Comparison of ENCODE assay signal across 23 mouse cellular contexts in genomic region chr16:96064649-96065048, GRCm38 (mm10).
"Had no signal": no experiment of that assay in that cellular context is flagged by ENCODE, and none has a peak within 500 bp of the region (broad histone marks: within the 10 kb centered on the region; RNA-seq: fewer than 3 reads in every experiment).

No protein-coding gene starts in this region.

- DNase-seq: gastrocnemius, adult 2 months; gastrocnemius, postnatal 10 days; gastrocnemius, postnatal 25 days; heart, adult 18-20 months; heart, postnatal 10 days; heart, postnatal 4 days; kidney, adult 11 months; kidney, adult 2 months; kidney, adult 9 months; kidney, postnatal 14 days; kidney, postnatal 36 days; layer of hippocampus, adult 9-11 months; layer of hippocampus, postnatal 36 days; liver had no signal

- H3K27ac ChIP-seq: gastrocnemius, adult 2 months; heart, embryonic 10.5 days; hindbrain, embryonic 10.5 days; hindbrain, embryonic 12.5 days; hindbrain, embryonic 14.5 days; kidney, embryonic 15.5 days; kidney, postnatal 0 days; limb, embryonic 10.5 days; limb, embryonic 12.5 days had no signal

- H3K4me3 ChIP-seq: gastrocnemius, adult 2 months; heart, embryonic 10.5 days; heart, embryonic 12.5 days; hindbrain, embryonic 10.5 days; hindbrain, embryonic 12.5 days; kidney, embryonic 15.5 days; limb, embryonic 10.5 days; limb, embryonic 12.5 days had no signal
